Mouse (Mus musculus): ENCODE measurements around the gene Adcy7. TPM values are rescaled to one million over a fixed set of nuclear protein-coding genes. Genes with fewer than 3 reads are reported as not detected.
A peak's percentile ranks its signal among the peaks of the same experiment; 100 is the strongest.

Adcy7 gene
- polyA plus RNA-seq, 2 experiments: 20.0 to 24.7 TPM

DNA sequence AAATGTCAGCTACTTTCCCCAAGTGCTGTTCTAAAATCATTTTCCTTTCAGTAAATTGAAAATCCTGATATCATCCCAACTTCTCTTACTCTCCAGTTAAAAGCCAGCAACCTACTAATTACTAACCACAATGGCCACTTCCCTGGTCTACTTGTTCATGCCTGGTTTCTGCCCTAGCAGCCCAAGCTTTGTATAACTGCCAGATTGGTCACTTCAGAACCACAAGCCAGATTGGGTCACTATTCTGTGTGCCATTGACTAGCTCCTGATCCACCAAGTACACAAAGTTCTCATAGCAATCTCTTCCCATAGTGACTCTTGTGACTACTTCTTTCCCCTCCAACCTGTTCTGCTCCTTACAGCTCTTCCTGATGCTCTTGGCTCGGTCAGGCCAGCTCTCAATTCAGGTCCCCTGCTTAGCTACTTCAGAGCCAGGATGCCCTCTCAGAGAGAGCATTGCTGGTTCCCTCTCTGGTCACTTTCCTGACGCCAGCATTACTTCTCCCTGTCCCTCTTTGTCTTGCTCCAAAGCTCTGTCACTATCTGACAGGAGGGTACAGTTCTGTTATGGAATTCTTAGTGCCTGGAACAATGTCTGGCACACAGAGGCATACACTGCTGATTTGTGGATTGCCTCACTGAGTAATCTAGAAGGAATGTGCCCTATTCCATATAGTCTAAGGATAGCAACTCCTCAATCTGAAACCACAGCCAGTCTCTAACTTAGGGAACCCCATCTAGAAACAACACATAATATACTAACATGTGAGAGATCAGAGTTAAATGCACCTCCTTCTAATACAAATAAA, 67.9 kb downstream of the Adcy7 start:
- no peaks in the 10 kb centered on the region for H3K9me3 ChIP-seq (ENCODE audit: control insufficient read depth, low read length)
- DNase-seq (ENCODE audit: low read depth in 3 of 3, low spot score in 3 of 3) (no peak), ATAC-seq (ENCODE audit: insufficient read depth) (no peak)
- H3K9ac ChIP-seq (replicated peaks): no peak overlapping the region
- H3K4me3 ChIP-seq (ENCODE audit: insufficient read depth in 1 of 2, low read depth in 2 of 2, low read length in 2 of 2): no peak overlapping the region
- H3K27ac ChIP-seq: no peak overlapping the region
- H3K27me3 ChIP-seq (ENCODE audit: control insufficient read depth, insufficient read depth, low read length): no peaks in the 10 kb centered on the region
- WGBS (ENCODE audit: insufficient replicate concordance): 64% methylated on average over 2 of the region's 2 CpGs
- H3K4me2 ChIP-seq (ENCODE audit: low read depth): no peak overlapping the region
- TF ChIP-seq CTCF (IDR thresholded peaks at IDR 0.05; ENCODE audit: low read depth): no peak
- no peak for TF ChIP-seq EP300 (IDR thresholded peaks at IDR 0.05; ENCODE audit: low read depth)
- H3K36me3 ChIP-seq (replicated peaks; ENCODE audit: control insufficient read depth, insufficient read depth, low read depth): peaks cover 64% of the 10 kb centered on the region
- peaks cover 10% of the 10 kb centered on the region in 2 experiments for H3K4me1 ChIP-seq (replicated peaks; ENCODE audit: control insufficient read depth in 2 of 2, insufficient read depth in 2 of 2, low read length in 1 of 2)

- H3K27ac ChIP-seq: no peak overlapping the region
- no peaks in the 10 kb centered on the region for H3K4me1 ChIP-seq (replicated peaks; ENCODE audit: control insufficient read depth in 2 of 2, insufficient read depth in 2 of 2, low read length in 1 of 2)
- TF ChIP-seq EP300 (IDR thresholded peaks at IDR 0.05; ENCODE audit: low read depth) (no peak), CTCF (IDR thresholded peaks at IDR 0.05; ENCODE audit: low read depth) (no peak)
- no peak overlapping the region for H3K4me3 ChIP-seq (ENCODE audit: insufficient read depth in 1 of 2, low read depth in 2 of 2, low read length in 2 of 2)
- H3K9me3 ChIP-seq (ENCODE audit: control insufficient read depth, low read length): no peaks in the 10 kb centered on the region
- peaks cover 69% of the 10 kb centered on the region for H3K36me3 ChIP-seq (replicated peaks; ENCODE audit: control insufficient read depth, insufficient read depth, low read depth)
- no peak for DNase-seq (ENCODE audit: low read depth in 3 of 3, low spot score in 3 of 3)
- no peak overlapping the region for H3K4me2 ChIP-seq (ENCODE audit: low read depth)
- ATAC-seq (ENCODE audit: insufficient read depth): no peak
- no peak overlapping the region for H3K9ac ChIP-seq (replicated peaks)
- WGBS (ENCODE audit: insufficient replicate concordance): 70% methylated on average over 4 of the region's 4 CpGs
- H3K27me3 ChIP-seq (ENCODE audit: control insufficient read depth, insufficient read depth, low read length): no peaks in the 10 kb centered on the region
Observed at GRCm38 (mm10) chr8:88342026-88342425, 69.8 kb downstream of the Adcy7 start.

DNA sequence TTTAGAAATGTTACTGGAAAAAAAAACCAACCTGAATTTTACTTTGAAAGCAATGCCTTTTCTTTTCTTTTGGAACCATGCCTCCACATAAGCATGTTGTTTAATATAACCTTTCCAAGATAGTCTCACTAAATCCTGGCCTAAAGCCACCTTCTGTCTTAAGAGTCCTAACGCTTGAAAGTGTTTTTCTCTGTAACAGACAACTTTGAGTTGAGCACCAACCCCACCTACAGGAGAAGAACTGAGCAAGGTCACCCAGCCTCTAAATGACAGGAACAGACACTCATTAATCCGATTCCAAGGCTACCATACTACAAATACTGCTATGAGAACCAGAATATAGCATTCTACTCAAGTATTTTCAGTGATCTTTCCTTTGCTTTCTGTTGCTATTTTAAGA, 76.8 kb downstream of the Adcy7 start:
- Histone ChIP-seq H3K27ac (no peak overlapping the region), H3K9ac (replicated peaks) (no peak overlapping the region), H3K4me2 (ENCODE audit: low read depth) (no peak overlapping the region), H3K27me3 (ENCODE audit: control insufficient read depth, insufficient read depth, low read length) (no peaks in the 10 kb centered on the region), H3K36me3 (replicated peaks; ENCODE audit: control insufficient read depth, insufficient read depth, low read depth) (peaks cover 77% of the 10 kb centered on the region), H3K9me3 (ENCODE audit: control insufficient read depth, low read length) (no peaks in the 10 kb centered on the region), H3K4me1 (replicated peaks; ENCODE audit: control insufficient read depth in 2 of 2, insufficient read depth in 2 of 2, low read length in 1 of 2) (no peaks in the 10 kb centered on the region), H3K4me3 (ENCODE audit: insufficient read depth in 1 of 2, low read depth in 2 of 2, low read length in 2 of 2) (no peak overlapping the region)
- WGBS (ENCODE audit: insufficient replicate concordance): 80% methylated on average over 2 of the region's 2 CpGs
- no peak for ATAC-seq (ENCODE audit: insufficient read depth)
- no peak for DNase-seq (ENCODE audit: low read depth in 3 of 3, low spot score in 3 of 3)
- TF ChIP-seq EP300 (IDR thresholded peaks at IDR 0.05; ENCODE audit: low read depth) (no peak), CTCF (IDR thresholded peaks at IDR 0.05; ENCODE audit: low read depth) (no peak)

DNA sequence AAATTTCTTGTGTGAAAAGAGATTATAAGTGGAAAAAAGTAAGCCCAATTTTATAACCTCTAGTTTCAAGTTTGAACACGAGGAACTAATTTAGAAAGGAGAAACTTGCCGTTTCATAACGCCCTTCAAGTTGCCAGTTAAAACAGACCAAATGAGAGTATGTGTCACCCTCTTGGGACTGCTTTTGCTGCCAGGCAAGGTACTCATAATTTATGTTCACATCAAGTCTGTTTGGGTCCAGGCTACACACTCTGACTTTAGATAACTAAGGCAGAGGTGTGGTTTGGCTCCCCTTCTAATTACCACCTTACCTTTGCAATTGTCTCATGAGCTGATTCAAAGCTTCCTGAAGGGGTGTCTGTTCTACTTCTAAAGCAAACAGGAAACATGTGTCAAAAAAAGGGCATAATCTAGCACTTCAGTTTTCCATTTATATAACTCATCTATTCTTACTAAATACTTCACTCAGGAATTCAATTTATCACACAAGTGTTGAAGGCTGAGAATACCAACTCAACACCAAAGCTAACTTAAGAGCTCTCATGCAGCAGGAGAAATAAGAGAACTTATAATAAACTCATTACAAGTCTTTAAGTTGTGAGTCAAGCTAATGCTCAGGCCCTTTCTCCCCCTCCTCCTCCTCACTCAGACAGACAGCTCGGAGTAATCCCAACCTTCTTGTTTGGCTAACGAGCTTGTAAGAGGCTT, 85.2 kb downstream of the Adcy7 start:
- Histone ChIP-seq H3K4me3 (ENCODE audit: insufficient read depth in 1 of 2, low read depth in 2 of 2, low read length in 2 of 2) (no peak overlapping the region), H3K9ac (replicated peaks) (no peak overlapping the region), H3K27ac (no peak overlapping the region), H3K36me3 (replicated peaks; ENCODE audit: control insufficient read depth, insufficient read depth, low read depth) (peaks cover 60% of the 10 kb centered on the region), H3K27me3 (ENCODE audit: control insufficient read depth, insufficient read depth, low read length) (no peaks in the 10 kb centered on the region), H3K4me2 (ENCODE audit: low read depth) (no peak overlapping the region), H3K9me3 (ENCODE audit: control insufficient read depth, low read length) (no peaks in the 10 kb centered on the region), H3K4me1 (replicated peaks; ENCODE audit: control insufficient read depth in 2 of 2, insufficient read depth in 2 of 2, low read length in 1 of 2) (peaks cover 4 to 11% of the 10 kb centered on the region in 2 experiments; a peak in 3 of 4 replicates)
- TF ChIP-seq CTCF (IDR thresholded peaks at IDR 0.05; ENCODE audit: low read depth) (no peak), EP300 (IDR thresholded peaks at IDR 0.05; ENCODE audit: low read depth) (no peak)
- 75% methylated on average over 5 of the region's 5 CpGs for WGBS (ENCODE audit: insufficient replicate concordance)
- DNase-seq (ENCODE audit: low read depth in 3 of 3, low spot score in 3 of 3): no peak
- no peak for ATAC-seq (ENCODE audit: insufficient read depth)

DNA sequence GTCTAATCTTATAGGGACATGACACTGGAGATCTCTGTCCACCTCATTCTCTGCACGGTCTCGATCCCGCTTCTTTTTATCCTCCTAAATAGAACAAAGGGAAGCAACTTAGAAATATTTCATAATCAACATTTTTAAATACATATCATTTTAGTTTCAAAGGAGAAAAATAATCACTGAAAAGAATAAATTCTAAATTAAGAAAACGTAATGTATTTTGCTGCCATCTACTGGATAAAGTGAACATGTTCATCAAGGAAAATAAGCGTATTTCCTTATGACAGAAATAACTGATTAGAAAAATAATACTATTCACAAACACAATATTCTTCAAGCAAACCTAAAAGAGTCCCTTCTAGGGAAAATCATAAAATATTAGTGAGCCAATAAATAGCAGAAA, 85.7 kb downstream of the Adcy7 start:
- Histone ChIP-seq H3K36me3 (replicated peaks; ENCODE audit: control insufficient read depth, insufficient read depth, low read depth) (peaks cover 54% of the 10 kb centered on the region), H3K9me3 (ENCODE audit: control insufficient read depth, low read length) (no peaks in the 10 kb centered on the region), H3K27ac (no peak overlapping the region), H3K9ac (replicated peaks) (no peak overlapping the region), H3K27me3 (ENCODE audit: control insufficient read depth, insufficient read depth, low read length) (no peaks in the 10 kb centered on the region), H3K4me1 (replicated peaks; ENCODE audit: control insufficient read depth in 2 of 2, insufficient read depth in 2 of 2, low read length in 1 of 2) (peaks cover 9 to 15% of the 10 kb centered on the region in 2 experiments), H3K4me3 (ENCODE audit: insufficient read depth in 1 of 2, low read depth in 2 of 2, low read length in 2 of 2) (no peak overlapping the region), H3K4me2 (ENCODE audit: low read depth) (no peak overlapping the region)
- TF ChIP-seq CTCF (IDR thresholded peaks at IDR 0.05; ENCODE audit: low read depth) (peak; percentile 18; the same call in 1 of the 2 replicates), EP300 (IDR thresholded peaks at IDR 0.05; ENCODE audit: low read depth) (no peak)
- 77% methylated on average over 5 of the region's 5 CpGs for WGBS (ENCODE audit: insufficient replicate concordance)
- DNase-seq (ENCODE audit: low read depth in 3 of 3, low spot score in 3 of 3): no peak
- ATAC-seq (ENCODE audit: insufficient read depth): no peak

Measured in liver, embryonic 14.5 days (tissue).